Mouse (Mus musculus) C2C12 (cell line): ENCODE results near the gene Adat1. TPM values are rescaled to one million over a fixed set of nuclear protein-coding genes. Genes with fewer than 3 reads are reported as not detected.

Experiments used
- H3K27me3 ChIP-seq: one replicate; pipeline ENCODE4 v1.6.1; 2011; ENCODE audit not compliant: control insufficient read depth, insufficient read depth, insufficient read length
- H3K36me3 ChIP-seq: one replicate; pipeline ENCODE4 v1.6.1; 2011; ENCODE audit not compliant: control insufficient read depth, insufficient read depth
- H3K4me3 ChIP-seq: one replicate; pipeline ENCODE4 v1.5.1; 2011; ENCODE audit warnings: mild to moderate bottlenecking, control low read depth; ENCODE audit not compliant: poor library complexity, insufficient read depth, severe bottlenecking
- H3K79me2 ChIP-seq: one replicate; pipeline ENCODE4 v1.6.1; 2011; ENCODE audit not compliant: control insufficient read depth, insufficient read depth
- H3K79me3 ChIP-seq: one replicate; pipeline ENCODE4 v1.6.1; 2011; ENCODE audit warnings: low read depth, control low read depth
- H3ac ChIP-seq: one replicate; pipeline ENCODE3; 2011; ENCODE audit warnings: low read depth; ENCODE audit not compliant: control insufficient read depth, insufficient read length
- CEBPB ChIP-seq: IDR thresholded peaks from one replicate; pipeline ENCODE4 v1.6.1; 2011; ENCODE audit warnings: low read depth, mild to moderate bottlenecking, control low read depth, moderate library complexity
- CTCF ChIP-seq: IDR thresholded peaks from one replicate; pipeline ENCODE4 v1.5.1; 2011; ENCODE audit not compliant: control insufficient read depth, insufficient read depth, insufficient read length
- FOSL1 ChIP-seq: IDR thresholded peaks from one replicate; pipeline ENCODE4 v1.8.0; 2011; ENCODE audit warnings: mild to moderate bottlenecking, low read length; ENCODE audit not compliant: poor library complexity, insufficient read depth, severe bottlenecking
- MAX ChIP-seq: IDR thresholded peaks from one replicate; pipeline ENCODE4 v1.6.1; 2011; ENCODE audit warnings: mild to moderate bottlenecking, control low read depth
- MYOD1 ChIP-seq: IDR thresholded peaks from one replicate; pipeline ENCODE4 v1.6.1; 2011; ENCODE audit warnings: low read depth; ENCODE audit not compliant: control insufficient read depth, insufficient read length
- MYOG ChIP-seq: IDR thresholded peaks from one replicate; pipeline ENCODE4 v1.6.1; 2011; ENCODE audit not compliant: control insufficient read depth, insufficient read length; ENCODE audit errors: extremely low read depth
- USF1 ChIP-seq: IDR thresholded peaks from one replicate; pipeline ENCODE4 v1.6.1; 2011; ENCODE audit warnings: low read depth, mild to moderate bottlenecking, control low read depth, moderate library complexity
- polyA plus RNA-seq: library from polyadenylated mRNA; unstranded; fragments of >200 nt; fragmentation: generic; extraction: Trizol; gene quantifications from one replicate; pipeline ENCODE4 v1.2.1, GENCODE M21; 2012; ENCODE audit warnings: missing spikeins

The Adat1 gene
- polyA plus RNA-seq, 1 experiment = 4.0 TPM

DNA sequence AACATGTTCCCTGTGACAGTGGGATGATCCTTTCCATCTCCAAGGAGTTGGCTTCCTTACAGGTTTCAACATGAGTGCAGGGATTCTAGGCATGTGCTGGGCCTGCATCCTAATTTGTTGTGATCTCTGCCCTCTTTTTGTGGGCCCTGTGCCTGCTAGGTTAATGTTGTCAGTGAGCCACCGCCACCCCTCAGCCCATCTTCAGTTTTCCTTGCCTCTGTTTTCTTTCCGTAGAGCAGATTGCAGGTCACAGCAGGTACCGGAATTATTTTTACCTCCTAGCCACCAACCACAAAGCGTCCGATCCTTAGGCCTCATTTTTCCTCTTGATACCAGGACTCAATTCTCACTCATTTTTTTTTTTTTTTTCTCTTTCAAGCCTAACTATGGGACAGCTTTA, 40.2 kb downstream of the Adat1 start:
- no peaks in the 10 kb centered on the region for H3K27me3 ChIP-seq
- no peak overlapping the region for H3K4me3 ChIP-seq
- H3K79me3 ChIP-seq = no peaks in the 10 kb centered on the region
- peaks cover 44% of the 10 kb centered on the region for H3K36me3 ChIP-seq
- H3K79me2 ChIP-seq = no peaks in the 10 kb centered on the region
- no peak overlapping the region for H3ac ChIP-seq
- TF ChIP-seq MYOD1 (no peak), MAX (no peak), CTCF (no peak), CEBPB (no peak), MYOG (no peak), FOSL1 (no peak), USF1 (no peak)

DNA sequence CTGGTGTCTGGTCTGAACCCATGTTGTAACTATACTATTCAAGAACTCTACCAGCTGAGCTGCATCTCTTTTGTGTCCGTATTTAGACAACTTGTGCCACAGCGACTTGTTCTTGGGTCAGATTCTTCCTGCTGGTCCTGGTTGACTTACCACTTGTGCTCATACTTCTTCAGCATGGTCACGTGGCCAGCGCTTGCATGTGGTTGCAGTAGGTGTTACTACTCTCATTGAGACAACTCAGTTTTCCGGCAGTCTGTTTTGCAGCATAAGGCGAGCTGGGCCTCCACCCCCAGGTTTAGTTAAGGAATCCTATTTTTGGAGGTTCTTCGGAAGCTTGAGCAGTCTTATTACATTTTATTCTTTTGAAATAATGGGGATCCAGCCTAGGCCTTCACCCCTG, 40.8 kb downstream of the Adat1 start:
- Histone ChIP-seq H3K27me3 (no peaks in the 10 kb centered on the region), H3K79me2 (no peaks in the 10 kb centered on the region), H3ac (no peak overlapping the region), H3K36me3 (peaks cover 41% of the 10 kb centered on the region), H3K4me3 (no peak overlapping the region), H3K79me3 (no peaks in the 10 kb centered on the region)
- TF ChIP-seq MYOD1 (no peak), CTCF (no peak), CEBPB (no peak), MAX (no peak), FOSL1 (no peak), MYOG (no peak)

DNA sequence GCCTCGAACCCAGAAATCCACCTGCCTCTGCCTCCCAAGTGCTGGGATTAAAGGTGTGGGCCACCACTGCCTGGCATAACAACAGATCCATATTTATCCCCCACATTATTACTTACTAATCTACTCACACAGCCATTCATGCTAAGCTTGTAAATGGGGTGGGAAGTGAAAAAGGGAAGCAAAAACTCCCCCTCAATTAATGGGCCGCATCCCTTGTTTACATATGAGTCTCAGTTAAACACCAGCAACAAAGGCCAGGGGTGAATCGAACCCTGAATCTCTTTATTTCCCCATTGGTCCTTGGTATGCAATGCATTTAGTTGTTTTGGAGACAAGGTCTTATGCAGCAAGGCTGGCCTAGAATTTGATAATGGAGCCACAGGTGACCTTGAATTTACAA, 41.3 kb downstream of the Adat1 start:
- Histone ChIP-seq H3K27me3 (no peaks in the 10 kb centered on the region), H3K79me3 (no peaks in the 10 kb centered on the region), H3K4me3 (no peak overlapping the region), H3K79me2 (no peaks in the 10 kb centered on the region), H3ac (no peak overlapping the region), H3K36me3 (peaks cover 39% of the 10 kb centered on the region)
- TF ChIP-seq FOSL1 (no peak), MYOD1 (no peak), CEBPB (no peak), MYOG (no peak), MAX (no peak), USF1 (no peak)

GRCm38 (mm10) chr8:111947954-111948353, 44.1 kb downstream of the Adat1 start:
- Histone ChIP-seq H3K79me2 (no peaks in the 10 kb centered on the region), H3K79me3 (no peaks in the 10 kb centered on the region), H3K27me3 (no peaks in the 10 kb centered on the region), H3K4me3 (no peak overlapping the region), H3K36me3 (peaks cover 37% of the 10 kb centered on the region), H3ac (no peak overlapping the region)
- no peak for TF ChIP-seq MAX
- no peak for TF ChIP-seq CTCF
- no peak for TF ChIP-seq FOSL1
- TF ChIP-seq MYOG = no peak
- no peak for TF ChIP-seq USF1
- no peak for TF ChIP-seq MYOD1
- TF ChIP-seq CEBPB = no peak

DNA sequence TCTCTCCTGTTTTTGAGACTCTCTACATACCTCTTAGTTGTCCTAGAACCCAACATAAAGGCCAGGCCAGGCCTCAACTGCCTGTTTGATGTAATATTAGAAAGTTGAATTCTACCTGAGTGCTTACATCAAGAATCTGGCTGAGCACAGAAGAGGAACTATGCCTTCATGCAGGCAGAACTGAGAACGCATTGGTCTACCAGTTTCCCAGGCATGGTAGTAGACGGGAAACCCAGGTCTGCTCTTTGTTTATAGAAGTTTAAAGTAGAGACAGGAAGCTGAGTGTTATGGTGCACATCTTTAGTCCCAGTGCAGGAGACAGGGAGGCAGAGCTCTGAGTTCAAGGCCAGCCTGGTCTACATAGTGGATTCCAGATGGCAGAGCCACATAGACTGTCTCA, 45.0 kb downstream of the Adat1 start:
- H3K79me2 ChIP-seq = no peaks in the 10 kb centered on the region
- H3K79me3 ChIP-seq = no peaks in the 10 kb centered on the region
- H3K4me3 ChIP-seq = no peak overlapping the region
- peaks cover 34% of the 10 kb centered on the region for H3K36me3 ChIP-seq
- no peak overlapping the region for H3ac ChIP-seq
- H3K27me3 ChIP-seq = no peaks in the 10 kb centered on the region
- TF ChIP-seq MAX (no peak), CTCF (no peak), CEBPB (no peak), MYOG (no peak), FOSL1 (no peak), MYOD1 (no peak), USF1 (no peak)

- peaks cover 37% of the 10 kb centered on the region for H3K36me3 ChIP-seq
- H3K27me3 ChIP-seq = no peaks in the 10 kb centered on the region
- H3ac ChIP-seq = no peak overlapping the region
- TF ChIP-seq USF1 (no peak), MYOG (no peak), CEBPB (no peak), FOSL1 (no peak), CTCF (no peak), MYOD1 (no peak), MAX (no peak)
- H3K79me3 ChIP-seq = no peaks in the 10 kb centered on the region
- H3K79me2 ChIP-seq = peaks cover 12% of the 10 kb centered on the region
- no peak overlapping the region for H3K4me3 ChIP-seq
Observed at GRCm38 (mm10) chr8:111943544-111943943, 48.6 kb downstream of the Adat1 start.
